In the genomic region with DNA sequence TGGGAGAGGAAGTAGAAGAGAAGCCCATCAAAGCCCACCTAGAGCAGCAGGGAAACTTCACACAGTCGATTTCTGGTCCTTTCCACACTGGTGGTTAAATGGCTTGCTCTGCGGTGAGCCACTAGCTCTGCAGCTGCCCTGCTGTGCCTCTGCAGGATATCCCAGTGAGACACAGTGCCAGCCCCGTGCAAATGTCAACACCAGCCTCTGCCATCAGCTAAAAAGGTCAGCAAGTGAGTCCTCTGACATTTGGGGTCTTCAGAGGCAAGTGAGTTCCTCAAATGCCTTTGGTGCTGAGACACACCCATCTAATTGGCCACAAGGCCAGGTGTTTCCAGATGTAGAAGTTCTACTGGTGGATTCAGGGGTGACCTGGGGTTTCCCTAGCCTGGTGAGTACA, we compare ENCODE assay signal across 11 mouse cellular contexts.
DNase-seq lines count a peak whose midpoint lies in the region.
"Had no signal": no experiment of that assay in that cellular context is flagged by ENCODE, and none has a peak within 500 bp of the region (broad histone marks: within the 10 kb centered on the region; RNA-seq: fewer than 3 reads in every experiment).

No protein-coding gene starts in this region.

- DNase-seq in CD8-positive naive resting alpha-beta T cell, adult 2 months (ENCODE audit: low read depth in 2 of 2, low spot score in 2 of 2) = peak; percentile 16 to 32
- DNase-seq in induced T-regulatory cell, adult 2 months (ENCODE audit: low read depth) = peak; percentile 73
- DNase-seq in natural killer cell, adult 2 months (ENCODE audit: low spot score in 2 of 2) = peak; percentile 22 to 43
- peak; percentile 54 for DNase-seq in thymus, postnatal 25 days
- no peak for DNase-seq in heart, postnatal 4 days
- DNase-seq in cerebellum, adult 9-10 months = no peak
- DNase-seq in frontal cortex, postnatal 25 days (ENCODE audit: low spot score in 2 of 2) = no peak
- DNase-seq in embryo, embryonic 10.5 days (ENCODE audit: low spot score) = no peak
- DNase-seq: adrenal gland, postnatal 36 days; cerebellum, adult 9-11 months; embryo, embryonic 11 days had no signal

Comparison
In these comparisons a context has a peak if more than half of its experiments do, and no peak if none do; other contexts are left out.
1. DNase-seq: peak in CD8-positive naive resting alpha-beta T cell, adult 2 months (2 of 2), induced T-regulatory cell, adult 2 months (single experiment), natural killer cell, adult 2 months (2 of 2) and thymus, postnatal 25 days (single experiment); none in heart, postnatal 4 days (single experiment), cerebellum, adult 9-10 months (single experiment), frontal cortex, postnatal 25 days (0 of 2) and embryo, embryonic 10.5 days (single experiment).